Comparison of ENCODE assay signal across 8 mouse cellular contexts in genomic region chr7:96212592-96213541, GRCm38 (mm10). TPM values are rescaled to one million over a fixed set of nuclear protein-coding genes. Genes with fewer than 3 reads are reported as not detected.
A peak's percentile ranks its signal among the peaks of the same experiment; 100 is the strongest.
DNase-seq lines count a peak whose midpoint lies in the region; ATAC-seq and TF ChIP-seq lines count a peak whose summit lies in the region.

No protein-coding gene starts in this region.

- peak; percentile 5 for DNase-seq in cerebellum, adult 8-10 months
- DNase-seq in cerebellum, adult 9-10 months = no peak
- peak; percentile 16 to 30 for DNase-seq in cerebellum, postnatal 36 days
- peak; percentile 34 to 49 for DNase-seq in gastrocnemius, postnatal 4 days (ENCODE audit: low spot score in 2 of 2)
- peak; percentile 52 for DNase-seq in kidney, adult 2 months

- peaks cover 6% of the 10 kb centered on the region; the same call in 1 of the 2 replicates for H3K27me3 ChIP-seq in kidney, adult 2 months (replicated peaks; ENCODE audit: control insufficient read depth, insufficient read depth, low read length)
- peaks cover 23% of the 10 kb centered on the region for H3K27me3 ChIP-seq in limb, embryonic 12.5 days
- H3K27me3 ChIP-seq in midbrain, embryonic 12.5 days = peaks cover 28% of the 10 kb centered on the region
- H3K27me3 ChIP-seq in stomach, embryonic 14.5 days (ENCODE audit: control insufficient read depth, insufficient read depth, low read length) = no peaks in the 10 kb centered on the region

- H3K4me2 ChIP-seq in limb, embryonic 12.5 days = peak overlapping the region; percentile 90
- H3K4me2 ChIP-seq in midbrain, embryonic 12.5 days (replicated peaks) = peak overlapping the region; percentile 93
- H3K4me2 ChIP-seq in stomach, embryonic 14.5 days (replicated peaks; ENCODE audit: low read depth, low read length) = peak overlapping the region; percentile 97

- no peaks in the 10 kb centered on the region for H3K9me3 ChIP-seq in limb, embryonic 12.5 days
- no peaks in the 10 kb centered on the region for H3K9me3 ChIP-seq in midbrain, embryonic 12.5 days
- no peaks in the 10 kb centered on the region for H3K9me3 ChIP-seq in stomach, embryonic 14.5 days (ENCODE audit: control insufficient read depth, low read depth, low read length)

- peak overlapping the region; percentile 86 for H3K9ac ChIP-seq in limb, embryonic 12.5 days (replicated peaks)
- peak overlapping the region; percentile 92 for H3K9ac ChIP-seq in midbrain, embryonic 12.5 days (replicated peaks)
- H3K9ac ChIP-seq in stomach, embryonic 14.5 days (replicated peaks; ENCODE audit: low read depth, low read length) = peak overlapping the region; percentile 48; the same call in 1 of the 2 replicates

- H3K4me1 ChIP-seq in kidney, adult 2 months (ENCODE audit: control insufficient read depth, insufficient read depth, low read length) = no peaks in the 10 kb centered on the region; the same call in 1 of the 2 replicates
- peaks cover 40% of the 10 kb centered on the region for H3K4me1 ChIP-seq in limb, embryonic 12.5 days (replicated peaks)
- peaks cover 42% of the 10 kb centered on the region for H3K4me1 ChIP-seq in midbrain, embryonic 12.5 days
- H3K4me1 ChIP-seq in stomach, embryonic 14.5 days (ENCODE audit: control insufficient read depth, insufficient read depth, low read length) = peaks cover 22% of the 10 kb centered on the region

- TF ChIP-seq CTCF in kidney, adult 2 months (conservative IDR thresholded peaks at IDR 0.05; ENCODE audit: insufficient read depth, insufficient read length, low read depth, low read length) = no peak

- H3K27ac ChIP-seq in kidney, adult 2 months (ENCODE audit: insufficient read depth, low read depth, low read length) = peak overlapping the region; percentile 16; the same call in 1 of the 2 replicates
- H3K27ac ChIP-seq in limb, embryonic 12.5 days = peak overlapping the region; percentile 91
- peak overlapping the region; percentile 75 for H3K27ac ChIP-seq in midbrain, embryonic 12.5 days (replicated peaks)
- peak overlapping the region; percentile 77 for H3K27ac ChIP-seq in stomach, embryonic 14.5 days (ENCODE audit: low read length)

- 2% methylated on average over 48 of the region's 48 CpGs for WGBS in kidney, adult 2 months
- under 1% methylated on average over 48 of the region's 48 CpGs for WGBS in limb, embryonic 12.5 days
- under 1% methylated on average over 48 of the region's 48 CpGs for WGBS in midbrain, embryonic 12.5 days
- under 1% methylated on average over 48 of the region's 48 CpGs for WGBS in stomach, embryonic 14.5 days

- no peaks in the 10 kb centered on the region for H3K36me3 ChIP-seq in kidney, adult 2 months (ENCODE audit: control insufficient read depth, insufficient read depth, low read length)
- no peaks in the 10 kb centered on the region for H3K36me3 ChIP-seq in limb, embryonic 12.5 days
- H3K36me3 ChIP-seq in midbrain, embryonic 12.5 days = no peaks in the 10 kb centered on the region
- no peaks in the 10 kb centered on the region for H3K36me3 ChIP-seq in stomach, embryonic 14.5 days (ENCODE audit: control insufficient read depth, insufficient read depth, low read length)

- ATAC-seq in limb, embryonic 12.5 days (ENCODE audit: insufficient number of reproducible peaks, insufficient read depth, low FRiP score, low TSS enrichment, low read depth) = peak; percentile 64
- ATAC-seq in midbrain, embryonic 12.5 days (ENCODE audit: low FRiP score, low read depth) = peak; percentile 45
- peak; percentile 56 for ATAC-seq in stomach, embryonic 14.5 days (ENCODE audit: insufficient number of reproducible peaks, insufficient read depth, low FRiP score, low read depth)

- peak overlapping the region; percentile 46 for H3K4me3 ChIP-seq in kidney, adult 2 months (ENCODE audit: insufficient read depth, low read depth, low read length)
- peak overlapping the region; percentile 75 for H3K4me3 ChIP-seq in limb, embryonic 12.5 days (replicated peaks)
- peak overlapping the region; percentile 78 for H3K4me3 ChIP-seq in midbrain, embryonic 12.5 days
- peak overlapping the region; percentile 55 for H3K4me3 ChIP-seq in stomach, embryonic 14.5 days (ENCODE audit: low read depth, low read length)

- no peak for TF ChIP-seq POLR2A in kidney, adult 2 months (IDR thresholded peaks at IDR 0.05; ENCODE audit: low read depth, low read length)

RNA-seq across cellular contexts. Expression of gene Tenm4, which starts 41.8 kb away (rescaled TPM):
- 10 to 100 TPM; 16.0 to 23.0 TPM for total RNA-seq in gastrocnemius, postnatal 4 days (2021)
- 3.3 and 4.5 TPM in 2 replicates for polyA plus RNA-seq in kidney, adult 2 months (2012; rRNA removed)
- 45.3 and 45.8 TPM in 2 replicates for polyA plus RNA-seq in limb, embryonic 12.5 days (2016; fragmentation: Nextera tagmentation; extraction: Ambion mirVana)
- 39.2 and 41.3 TPM in 2 replicates for polyA plus RNA-seq in midbrain, embryonic 12.5 days (2016; fragmentation: Nextera tagmentation; extraction: Ambion mirVana)
- polyA plus RNA-seq in stomach, embryonic 14.5 days (2014; fragmentation: Nextera tagmentation; extraction: Ambion mirVana) = 28.8 and 33.3 TPM in 2 replicates

Comparison
In these comparisons a context has a peak if more than half of its experiments do, and no peak if none do; other contexts are left out.
1. H3K27ac ChIP-seq: peak in every context shown above with its lines; median percentile 91 in limb, embryonic 12.5 days; 77 in stomach, embryonic 14.5 days; 75 in midbrain, embryonic 12.5 days; 16 in kidney, adult 2 months.